Mouse (Mus musculus): ENCODE data around the gene Timm17b. TPM values are rescaled to one million over a fixed set of nuclear protein-coding genes. Genes with fewer than 3 reads are reported as not detected.
"Not testable (repeated sequence)": the region's sequence is repeated elsewhere in the genome, so short reads cannot be mapped to it uniquely, and the experiment has no call there.

The Timm17b gene
- polyA plus RNA-seq, 1 experiment from 2014 or later = 158 TPM

DNA sequence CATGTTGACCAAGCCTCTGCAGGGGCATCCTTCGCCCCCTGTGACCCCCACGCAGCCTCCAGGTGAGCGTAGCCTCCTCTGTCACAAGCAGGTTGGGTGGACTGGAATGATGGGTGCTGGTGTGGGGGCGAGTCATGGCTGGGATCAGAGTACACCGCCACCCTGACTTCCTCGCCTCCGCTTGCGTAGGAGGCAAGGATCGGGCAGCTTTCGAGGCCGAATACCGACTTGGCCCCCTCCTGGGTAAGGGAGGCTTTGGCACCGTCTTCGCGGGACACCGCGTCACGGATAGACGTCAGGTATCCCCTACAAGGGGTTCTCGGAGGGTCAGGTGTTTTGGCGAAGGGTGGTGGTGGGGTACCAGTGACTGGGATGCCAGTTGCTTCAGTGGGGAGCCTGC, 20.7 kb upstream of the Timm17b start:
- Histone ChIP-seq H3K36me3 (no peaks in the 10 kb centered on the region), H3K4me1 (0 out of 2 replicates have a peak, but pooled peaks cover 5% of the 10 kb centered on the region), H3K27me3 (no peaks in the 10 kb centered on the region), H3K9me3 (replicated peaks) (no peaks in the 10 kb centered on the region), H3K4me3 (replicated peaks) (peak overlapping the region; percentile 45), H3K27ac (replicated peaks) (no peak overlapping the region), H3K4me2 (replicated peaks) (peak overlapping the region; percentile 78), H3K9ac (no peak overlapping the region; the same call in 1 of the 2 replicates)
- 0 out of 2 replicates have a peak, but pooled peaks have one; percentile 22 for ATAC-seq (ENCODE audit: insufficient number of reproducible peaks, low FRiP score, low TSS enrichment, low read depth)
- 24% methylated on average over 21 of the region's 21 CpGs for WGBS

DNA sequence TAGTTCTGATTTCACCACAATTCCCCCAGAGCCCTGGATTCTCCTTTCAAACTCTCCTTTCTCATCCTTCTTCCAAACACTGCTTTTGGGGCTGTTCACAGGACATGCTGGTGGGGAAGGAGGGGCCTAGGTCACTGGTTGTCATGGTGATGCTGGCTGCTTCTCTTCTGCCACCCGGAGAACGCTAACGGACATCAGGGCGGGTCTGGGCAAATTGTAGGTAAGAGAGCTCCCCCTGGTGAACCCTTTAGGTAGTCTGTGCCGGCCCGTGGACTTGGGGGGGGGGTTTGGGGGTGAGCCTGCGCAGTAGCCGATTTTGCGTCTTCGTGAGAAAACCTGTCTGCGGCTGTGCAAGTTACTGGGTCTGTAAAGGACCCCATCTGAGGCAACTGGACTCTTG, 19.3 kb upstream of the Timm17b start:
- WGBS = 18% methylated on average over 11 of the region's 11 CpGs
- H3K9me3 ChIP-seq (replicated peaks) = no peaks in the 10 kb centered on the region
- no peaks in the 10 kb centered on the region for H3K27me3 ChIP-seq
- peak overlapping the region; percentile 78 for H3K4me2 ChIP-seq (replicated peaks)
- no peak overlapping the region for H3K27ac ChIP-seq (replicated peaks)
- H3K9ac ChIP-seq = no peak overlapping the region
- H3K36me3 ChIP-seq = no peaks in the 10 kb centered on the region
- H3K4me3 ChIP-seq (replicated peaks) = no peak overlapping the region
- H3K4me1 ChIP-seq = 0 out of 2 replicates have a peak, but pooled peaks cover 5% of the 10 kb centered on the region
- no peak for ATAC-seq (ENCODE audit: insufficient number of reproducible peaks, low FRiP score, low TSS enrichment, low read depth)

DNA sequence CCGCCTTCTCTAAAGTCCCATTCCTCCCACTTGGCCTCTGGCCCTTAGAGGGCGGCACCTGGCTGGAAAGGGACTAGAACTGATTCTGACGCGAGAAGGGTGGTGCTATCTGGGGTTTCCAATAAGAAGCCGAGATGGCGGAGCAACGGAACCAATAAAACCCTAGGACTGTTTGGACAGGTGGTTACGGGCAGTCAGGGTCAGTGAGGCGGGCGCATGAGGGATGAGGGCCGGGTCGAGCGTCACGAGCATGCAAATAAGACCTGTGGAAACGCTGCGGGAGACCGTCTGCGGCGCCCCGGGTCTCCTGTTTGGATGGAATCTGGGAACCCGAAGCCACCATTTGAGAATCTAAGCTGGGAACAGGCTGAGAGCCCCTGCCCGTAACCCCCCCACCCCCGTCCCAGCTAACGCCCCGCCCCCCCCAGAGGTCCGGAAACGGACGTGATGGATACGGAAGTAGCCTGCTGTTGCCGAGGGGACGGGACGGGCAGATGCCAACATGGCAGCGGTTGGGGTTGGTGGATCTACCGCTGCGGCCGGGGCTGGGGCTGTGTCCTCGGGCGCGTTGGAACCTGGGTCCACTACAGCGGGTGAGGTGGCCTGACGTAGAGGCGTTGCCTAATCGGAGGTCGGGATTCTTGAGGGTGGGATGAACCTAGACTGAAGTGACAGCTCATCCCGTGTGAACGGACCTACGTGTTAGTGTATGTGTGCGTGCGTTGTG, 15.2 kb upstream of the Timm17b start, which contains the start of gene Slc35a2:
Gene Slc35a2 (plus strand): TSS at position 188 of the 727 bp plus-strand sequence.
- WGBS = 16% methylated on average over 49 of the region's 49 CpGs
- H3K4me2 ChIP-seq (replicated peaks) = peak within 1 kb of the TSS; percentile 54
- peak; percentile 90 for ATAC-seq (ENCODE audit: insufficient number of reproducible peaks, low FRiP score, low TSS enrichment, low read depth)

DNA sequence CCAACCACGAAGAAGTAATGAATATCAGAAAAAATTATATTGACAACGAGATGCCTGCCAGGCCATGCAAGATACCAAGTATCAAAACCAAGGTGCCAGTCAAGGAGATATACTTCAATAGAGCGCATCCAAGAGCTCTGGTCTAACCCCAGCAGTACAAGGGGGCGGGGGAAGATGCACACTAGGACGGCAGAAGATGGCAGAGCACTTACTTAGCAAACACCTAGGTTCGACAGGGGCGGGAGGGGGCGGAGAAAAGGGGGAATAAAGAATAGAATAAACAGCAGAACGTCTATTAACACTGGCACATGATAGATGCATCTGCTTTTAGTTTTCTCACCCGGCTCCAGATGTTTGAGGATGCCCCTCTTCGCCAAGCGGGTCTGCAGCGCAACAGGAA, 946 bp upstream of the Timm17b start:
- no peaks in the 10 kb centered on the region for H3K27me3 ChIP-seq
- no peaks in the 10 kb centered on the region for H3K4me1 ChIP-seq
- no peaks in the 10 kb centered on the region for H3K9me3 ChIP-seq (replicated peaks)
- no peak for ATAC-seq (ENCODE audit: insufficient number of reproducible peaks, low FRiP score, low TSS enrichment, low read depth)
- H3K36me3 ChIP-seq = peaks cover 17% of the 10 kb centered on the region; the same call in 1 of the 2 replicates
- H3K4me3 ChIP-seq (replicated peaks) = peak overlapping the region; percentile 59
- WGBS = 23% methylated on average over 13 of the region's 13 CpGs
- H3K27ac ChIP-seq (replicated peaks) = peak overlapping the region; percentile 88; the same call in 1 of the 2 replicates
- peak overlapping the region; percentile 49 for H3K4me2 ChIP-seq (replicated peaks)
- H3K9ac ChIP-seq = no peak overlapping the region

More for the DNA sequence above, 15.2 kb upstream of the Timm17b start, which contains the start of gene Slc35a2:
- H3K27ac ChIP-seq (replicated peaks) = peak within 1 kb of the TSS; percentile 87
- 0 out of 2 replicates have a peak, but pooled peaks cover 5% of the 10 kb centered on the region for H3K4me1 ChIP-seq
- H3K9me3 ChIP-seq (replicated peaks) = no peaks in the 10 kb centered on the region
- H3K36me3 ChIP-seq = no peaks in the 10 kb centered on the region
- H3K27me3 ChIP-seq = no peaks in the 10 kb centered on the region
- peak within 1 kb of the TSS; percentile 59 for H3K4me3 ChIP-seq (replicated peaks)
- 0 out of 2 replicates have a peak within 1 kb of the TSS, but pooled peaks have one; percentile 12 for H3K9ac ChIP-seq

DNA sequence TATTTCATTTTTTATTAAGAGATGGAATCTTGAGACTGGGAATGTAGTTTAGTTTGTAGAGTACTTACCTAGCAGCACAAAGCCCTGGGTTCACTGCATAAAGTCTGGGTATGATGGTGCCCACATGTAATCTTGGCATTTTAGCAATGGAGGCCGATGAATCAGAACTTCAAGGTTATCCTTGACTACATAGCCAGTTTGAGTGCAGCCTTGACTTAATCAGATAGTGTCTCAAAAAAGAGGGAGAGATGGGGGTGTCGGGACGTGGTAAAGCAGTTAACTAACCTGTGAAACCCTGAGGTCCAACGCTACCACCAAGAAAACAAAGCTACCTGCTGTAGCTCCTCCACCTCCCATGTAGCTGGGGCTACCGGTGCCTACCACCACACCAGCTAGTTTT, 5.3 kb downstream of the Timm17b start:
- 92% methylated on average over 5 of the region's 5 CpGs for WGBS
- Histone ChIP-seq H3K4me2 (replicated peaks) (no peak overlapping the region), H3K9ac (no peak overlapping the region), H3K4me3 (replicated peaks) (no peak overlapping the region), H3K27ac (replicated peaks) (no peak overlapping the region), H3K36me3 (peaks cover 4% of the 10 kb centered on the region; the same call in 1 of the 2 replicates), H3K9me3 (replicated peaks) (no peaks in the 10 kb centered on the region), H3K4me1 (no peaks in the 10 kb centered on the region), H3K27me3 (no peaks in the 10 kb centered on the region)
- ATAC-seq (ENCODE audit: insufficient number of reproducible peaks, low FRiP score, low TSS enrichment, low read depth) = no peak

DNA sequence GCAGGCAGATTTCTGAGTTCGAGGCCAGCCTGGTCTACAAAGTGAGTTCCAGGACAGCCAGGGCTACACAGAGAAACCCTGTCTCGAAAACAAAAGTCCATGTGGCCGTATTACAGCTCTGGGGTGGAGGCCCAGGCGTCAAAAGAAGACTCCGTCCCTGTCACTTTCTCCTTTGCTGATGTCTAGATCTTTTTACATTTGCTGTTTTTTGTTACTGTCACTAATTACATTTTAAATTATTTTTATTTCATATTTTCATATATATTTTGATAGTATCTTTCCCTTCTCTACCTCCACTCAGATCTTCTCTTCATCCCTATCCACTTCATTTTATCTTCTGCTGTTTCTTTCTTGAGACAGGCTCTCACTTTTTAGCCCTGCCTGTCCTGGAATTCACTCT, 8.6 kb downstream of the Timm17b start, which contains the start of gene Gm10491:
Gene Gm10491 (minus strand): TSS at position 101 of the 400 bp plus-strand sequence.
- WGBS = 78% methylated on average over 5 of the region's 5 CpGs
- ATAC-seq (ENCODE audit: insufficient number of reproducible peaks, low FRiP score, low TSS enrichment, low read depth) = no peak
- Histone ChIP-seq H3K27me3 (no peaks in the 10 kb centered on the region), H3K4me1 (no peaks in the 10 kb centered on the region), H3K9me3 (replicated peaks) (no peaks in the 10 kb centered on the region), H3K4me2 (replicated peaks) (no peak within 1 kb of the TSS), H3K4me3 (replicated peaks) (no peak within 1 kb of the TSS), H3K9ac (no peak within 1 kb of the TSS), H3K36me3 (peaks cover 4% of the 10 kb centered on the region; the same call in 1 of the 2 replicates), H3K27ac (replicated peaks) (no peak within 1 kb of the TSS)

DNA sequence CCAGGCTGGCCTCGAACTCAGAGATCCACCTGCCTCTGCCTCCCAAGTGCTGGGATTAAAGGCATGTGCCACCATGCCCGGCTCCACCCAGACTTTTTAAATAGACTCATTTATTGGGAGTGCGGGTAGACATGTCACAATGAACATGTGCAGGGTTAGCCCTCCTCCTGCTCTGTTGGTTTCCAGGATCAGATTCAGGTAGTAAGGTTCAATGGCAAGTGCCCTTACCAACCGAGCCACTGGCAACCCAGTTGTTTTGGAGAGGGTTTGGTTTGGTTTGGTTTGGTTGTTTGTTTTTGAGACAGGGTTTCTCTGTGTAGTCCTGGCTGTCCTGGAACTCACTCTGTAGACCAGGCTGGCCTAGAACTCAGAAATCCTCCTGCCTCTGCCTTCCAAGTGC, 10.1 kb downstream of the Timm17b start, which contains the start of gene Gm10490:
Gene Gm10490 (plus strand): TSS at position 301 of the 400 bp plus-strand sequence.
- H3K4me2 ChIP-seq (replicated peaks); H3K4me3 ChIP-seq (replicated peaks); H3K4me1 ChIP-seq; H3K9me3 ChIP-seq (replicated peaks); H3K27me3 ChIP-seq; ATAC-seq (ENCODE audit: insufficient number of reproducible peaks, low FRiP score, low TSS enrichment, low read depth); H3K27ac ChIP-seq (replicated peaks); H3K36me3 ChIP-seq; H3K9ac ChIP-seq: not testable (repeated sequence)
- 91% methylated on average over 4 of the region's 4 CpGs for WGBS

DNA sequence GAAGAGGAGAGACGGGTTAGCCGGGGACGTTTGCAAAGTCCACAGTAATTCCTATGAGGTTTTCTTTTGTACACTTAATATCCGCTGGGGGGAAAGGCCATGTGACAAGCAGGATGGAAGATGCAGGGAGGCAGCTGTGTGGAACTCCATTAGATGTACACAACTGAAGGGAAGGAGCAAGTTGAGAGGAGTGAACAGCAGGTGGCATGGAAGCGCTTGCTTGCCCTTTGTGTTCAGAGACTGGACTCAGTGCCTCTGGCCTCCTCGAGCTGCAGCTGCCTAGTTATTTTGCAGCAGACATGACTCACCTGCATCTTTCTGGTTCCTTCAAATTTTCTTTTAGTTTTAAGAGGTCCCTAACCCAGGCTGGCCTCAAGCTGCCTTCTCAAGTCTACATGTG, 11.3 kb downstream of the Timm17b start:
- no peak for ATAC-seq (ENCODE audit: insufficient number of reproducible peaks, low FRiP score, low TSS enrichment, low read depth)
- H3K4me1 ChIP-seq = no peaks in the 10 kb centered on the region
- no peak overlapping the region for H3K4me3 ChIP-seq (replicated peaks)
- H3K9me3 ChIP-seq (replicated peaks) = no peaks in the 10 kb centered on the region
- H3K9ac ChIP-seq = no peak overlapping the region
- H3K4me2 ChIP-seq (replicated peaks) = no peak overlapping the region
- no peaks in the 10 kb centered on the region for H3K27me3 ChIP-seq
- 46% methylated on average over 6 of the region's 6 CpGs for WGBS
- no peak overlapping the region for H3K27ac ChIP-seq (replicated peaks)
- H3K36me3 ChIP-seq = peaks cover 4% of the 10 kb centered on the region; the same call in 1 of the 2 replicates

DNA sequence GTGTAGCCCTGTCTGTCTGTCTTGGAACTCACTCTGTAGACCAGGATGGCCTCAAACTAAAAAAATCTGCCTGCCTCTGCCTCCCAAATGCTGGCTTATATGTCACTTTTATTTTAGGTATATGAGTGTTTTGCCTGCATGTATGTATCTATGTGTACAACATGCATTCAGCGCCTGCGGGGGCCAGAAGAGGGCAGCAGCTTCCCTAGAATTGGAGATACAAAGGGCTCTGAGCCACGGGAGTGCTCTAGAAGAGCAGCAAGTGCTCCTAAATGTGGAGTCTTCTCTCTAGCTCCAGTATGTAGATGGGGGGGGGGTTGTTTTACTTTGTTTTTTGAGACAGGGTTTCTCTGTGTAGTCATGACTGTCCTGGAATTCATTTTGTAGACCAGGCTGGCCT, 16.5 kb downstream of the Timm17b start:
- 22% methylated on average over 3 of the region's 3 CpGs for WGBS
- H3K9ac ChIP-seq; H3K4me3 ChIP-seq (replicated peaks); H3K36me3 ChIP-seq; H3K27ac ChIP-seq (replicated peaks); H3K4me1 ChIP-seq; H3K9me3 ChIP-seq (replicated peaks); ATAC-seq (ENCODE audit: insufficient number of reproducible peaks, low FRiP score, low TSS enrichment, low read depth); H3K4me2 ChIP-seq (replicated peaks): not testable (repeated sequence)
- peaks cover 13% of the 10 kb centered on the region for H3K27me3 ChIP-seq

DNA sequence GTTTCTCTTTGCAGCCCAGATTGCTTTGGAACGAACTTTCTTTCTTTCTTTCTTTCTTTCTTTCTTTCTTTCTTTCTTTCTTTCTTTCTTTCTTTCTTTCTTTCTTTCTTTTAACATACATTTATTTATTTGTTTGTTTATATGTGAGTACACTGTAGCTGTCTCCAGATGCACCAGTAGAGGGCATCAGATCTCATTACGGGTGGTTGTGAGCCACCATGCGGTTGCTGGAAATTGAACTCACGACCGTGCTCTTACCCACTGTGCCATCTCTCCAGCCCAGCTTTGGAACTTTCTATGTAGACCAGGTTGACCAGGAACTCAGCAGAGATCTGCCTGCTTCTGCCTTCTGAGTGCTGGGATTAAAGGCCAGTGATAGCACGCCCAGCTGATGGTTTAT, 18.8 kb downstream of the Timm17b start:
- WGBS = 72% methylated on average over 6 of the region's 6 CpGs
- H3K27me3 ChIP-seq = peaks cover 34% of the 10 kb centered on the region
- ATAC-seq (ENCODE audit: insufficient number of reproducible peaks, low FRiP score, low TSS enrichment, low read depth) = not testable (repeated sequence)

DNA sequence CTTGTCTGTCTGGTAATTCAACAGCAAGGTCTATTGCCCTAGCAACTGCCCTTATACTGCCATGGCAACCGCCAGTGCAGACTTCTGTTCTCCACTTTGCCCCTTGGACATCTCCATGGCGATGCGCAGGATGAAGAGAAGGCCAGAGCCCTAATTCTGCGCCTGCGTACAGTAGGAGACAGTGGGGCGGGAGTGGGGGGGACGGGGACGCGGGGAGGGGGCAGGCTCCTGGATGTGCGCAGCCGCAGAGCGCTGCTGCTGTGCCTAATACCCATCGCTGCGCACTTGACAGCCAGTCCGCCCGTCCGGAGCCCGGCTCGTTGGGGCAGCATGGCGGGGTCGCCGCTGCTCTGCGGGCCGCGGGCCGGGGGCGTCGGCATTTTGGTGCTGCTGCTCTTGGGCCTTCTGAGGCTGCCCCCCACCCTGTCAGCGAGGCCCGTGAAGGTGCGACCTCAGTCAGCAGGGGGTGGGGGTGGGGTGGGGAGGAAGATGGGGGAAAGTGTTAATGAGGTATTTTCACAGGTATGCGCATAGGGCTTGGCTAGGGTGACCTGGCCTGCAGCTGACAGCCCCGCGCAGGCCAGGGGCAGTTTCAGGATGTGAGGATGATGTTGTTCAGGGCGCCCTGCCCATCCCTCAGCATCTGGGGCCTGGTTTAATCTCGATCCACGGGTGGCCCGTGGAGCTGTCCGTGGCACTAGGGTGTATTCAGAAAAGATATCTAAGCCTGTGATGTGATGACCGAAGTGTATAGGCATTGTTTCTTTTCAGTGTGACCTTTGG, 20.6 kb downstream of the Timm17b start, which contains the start of gene Pcsk1n:
Gene Pcsk1n (plus strand): TSS at position 222 of the 783 bp plus-strand sequence.
- peaks cover 8% of the 10 kb centered on the region for H3K4me1 ChIP-seq
- WGBS = 19% methylated on average over 31 of the region's 40 CpGs
- H3K27me3 ChIP-seq = peaks cover 50% of the 10 kb centered on the region
- peak within 1 kb of the TSS; percentile 38 for H3K4me2 ChIP-seq (replicated peaks)
- no peaks in the 10 kb centered on the region for H3K36me3 ChIP-seq
- H3K9me3 ChIP-seq (replicated peaks) = no peaks in the 10 kb centered on the region
- ATAC-seq (ENCODE audit: insufficient number of reproducible peaks, low FRiP score, low TSS enrichment, low read depth) = no peak
- no peak within 1 kb of the TSS for H3K9ac ChIP-seq
- H3K27ac ChIP-seq (replicated peaks) = no peak within 1 kb of the TSS
- peak within 1 kb of the TSS; percentile 22 for H3K4me3 ChIP-seq (replicated peaks)

More for the DNA sequence above, 18.8 kb downstream of the Timm17b start:
- H3K27ac ChIP-seq (replicated peaks); H3K36me3 ChIP-seq; H3K9me3 ChIP-seq (replicated peaks); H3K4me1 ChIP-seq; H3K4me2 ChIP-seq (replicated peaks); H3K4me3 ChIP-seq (replicated peaks); H3K9ac ChIP-seq: not testable (repeated sequence)

Measured in embryonic facial prominence, embryonic 15.5 days (tissue).